7 mouse cellular contexts compared by ENCODE assay signal in genomic region chr8:71464513-71465500, GRCm38 (mm10). TPM values are rescaled to one million over a fixed set of nuclear protein-coding genes. Genes with fewer than 3 reads are reported as not detected.
DNase-seq lines count a peak whose midpoint lies in the region; ATAC-seq lines count a peak whose summit lies in the region.

TSS of gene Mrpl34 (plus strand) at chr8:71464959.

- H3K4me1 ChIP-seq in intestine, embryonic 16.5 days (ENCODE audit: control insufficient read depth, insufficient read depth, low read length), result peaks cover 26% of the 10 kb centered on the region
- H3K4me1 ChIP-seq in midbrain, embryonic 11.5 days (ENCODE audit: control insufficient read depth, insufficient read depth, low read length), result peaks cover 29% of the 10 kb centered on the region

- peak within 1 kb of the TSS; percentile 75 for H3K9ac ChIP-seq in intestine, embryonic 16.5 days (ENCODE audit: low read depth, low read length)
- peak within 1 kb of the TSS; percentile 85 for H3K9ac ChIP-seq in midbrain, embryonic 11.5 days (ENCODE audit: low read length)

- H3K4me2 ChIP-seq in intestine, embryonic 16.5 days (ENCODE audit: low read depth, low read length), result peak within 1 kb of the TSS; percentile 89
- H3K4me2 ChIP-seq in midbrain, embryonic 11.5 days, result peak within 1 kb of the TSS; percentile 87

- H3K9me3 ChIP-seq in intestine, embryonic 16.5 days (ENCODE audit: control insufficient read depth, low read length), result no peaks in the 10 kb centered on the region
- H3K9me3 ChIP-seq in midbrain, embryonic 11.5 days (ENCODE audit: control insufficient read depth, low read length), result no peaks in the 10 kb centered on the region

- peaks cover 7% of the 10 kb centered on the region for H3K36me3 ChIP-seq in intestine, embryonic 16.5 days (ENCODE audit: control insufficient read depth, insufficient read depth, low read length)
- H3K36me3 ChIP-seq in midbrain, embryonic 11.5 days (ENCODE audit: control insufficient read depth, insufficient read depth, low read length), result no peaks in the 10 kb centered on the region; the same call in 1 of the 2 replicates

- intact Hi-C loops in left cerebral cortex, postnatal 36 days (cut with DNase I), result loop anchor here (5.0 kb wide), 2 partner anchors 77 to 558 kb away; partner anchors contain the start of genes Map1s and Mvb12a

- no peaks in the 10 kb centered on the region for H3K27me3 ChIP-seq in intestine, embryonic 16.5 days (replicated peaks; ENCODE audit: control insufficient read depth, insufficient read depth, low read length)
- no peaks in the 10 kb centered on the region for H3K27me3 ChIP-seq in midbrain, embryonic 11.5 days (ENCODE audit: control insufficient read depth, insufficient read depth, low read length)

- WGBS in intestine, embryonic 16.5 days, result under 1% methylated on average over 59 of the region's 59 CpGs
- WGBS in midbrain, embryonic 11.5 days, result under 1% methylated on average over 59 of the region's 59 CpGs

- H3K4me3 ChIP-seq in intestine, embryonic 16.5 days (ENCODE audit: low read length), result peak within 1 kb of the TSS; percentile 81
- peak within 1 kb of the TSS; percentile 79 for H3K4me3 ChIP-seq in midbrain, embryonic 11.5 days (ENCODE audit: low read depth, low read length)

- peak within 1 kb of the TSS; percentile 85 for H3K27ac ChIP-seq in intestine, embryonic 16.5 days (ENCODE audit: low read length)
- 0 out of 2 replicates have a peak within 1 kb of the TSS, but pooled peaks have one; percentile 0 for H3K27ac ChIP-seq in midbrain, embryonic 11.5 days (ENCODE audit: low read depth, low read length)

- peak; percentile 84 for ATAC-seq in intestine, embryonic 16.5 days
- peak; percentile 79 for ATAC-seq in midbrain, embryonic 11.5 days (ENCODE audit: low FRiP score)

- DNase-seq in adrenal gland, adult 8-10 months, result peak; percentile 100
- peak; percentile 99 for DNase-seq in embryo, embryonic 9.5 days (ENCODE audit: extremely low spot score)
- DNase-seq in gastrocnemius, postnatal 4 days (ENCODE audit: low spot score in 2 of 2), result peak; percentile 87 to 95
- DNase-seq in left cerebral cortex, postnatal 36 days (ENCODE audit: low spot score in 2 of 2), result peak; percentile 98
- peak; percentile 100 for DNase-seq in midbrain, embryonic 11.5 days (ENCODE audit: low spot score, missing footprints)
- DNase-seq in skeletal muscle tissue, adult 2 months (ENCODE audit: low read depth, low spot score), result peak; percentile 100

RNA-seq across cellular contexts. Expression of gene Mrpl34, which starts in this region (rescaled TPM):
- 100 to 1,000 TPM in 1 of 4 experiments, 10 to 100 TPM in 3; 64.7 to 108 (median 88.7) TPM for total RNA-seq in adrenal gland, adult 8-10 months (2022)
- total RNA-seq in gastrocnemius, postnatal 4 days (2021), result 10 to 100 TPM; 29.0 to 34.4 TPM
- 224 and 234 TPM in 2 replicates for polyA plus RNA-seq in intestine, embryonic 16.5 days (2015; fragmentation: Nextera tagmentation; extraction: Ambion mirVana)
- total RNA-seq in left cerebral cortex, postnatal 36 days (2021), result 10 to 100 TPM; 47.3 to 68.9 TPM
- polyA plus RNA-seq in midbrain, embryonic 11.5 days (2014; fragmentation: Nextera tagmentation; extraction: Ambion mirVana), result 249 and 251 TPM in 2 replicates

Comparison
In these comparisons a context has a peak if more than half of its experiments do, and no peak if none do; other contexts are left out.
1. Peak in every context shown above with its lines: DNase-seq, ATAC-seq, H3K4me3 ChIP-seq and H3K27ac ChIP-seq.